Mouse (Mus musculus) spleen, adult 2 months (tissue): ENCODE measurements around the gene Hdhd5.

Experiments
- CTCF ChIP-seq: fragments of 200-500 bp; IDR thresholded peaks from 2 replicates; pipeline ENCODE4 v1.5.1; 2011; ENCODE audit warnings: mild to moderate bottlenecking, inconsistent platforms; ENCODE audit not compliant: insufficient read depth, insufficient read length, insufficient replicate concordance; ENCODE audit errors: extremely low read depth
- POLR2A ChIP-seq: fragments of 200-500 bp; IDR thresholded peaks from 2 replicates; pipeline ENCODE4 v1.6.1; 2011; ENCODE audit warnings: low read depth, low read length, inconsistent platforms

- TF ChIP-seq CTCF (no peak), POLR2A (no peak)
Observed at GRCm38 (mm10) chr6:120463884-120464283, 67.2 kb downstream of the Hdhd5 start.
